Mouse (Mus musculus): ENCODE measurements around the gene Trex1. TPM values are rescaled to one million over a fixed set of nuclear protein-coding genes. Genes with fewer than 3 reads are reported as not detected.

Gene Trex1
- polyA plus RNA-seq, 1 experiment from 2014 or later, result 9.3 TPM

GRCm38 (mm10) chr9:109056081-109056690 is 3.3 kb downstream of the Trex1 start:
- H3K27me3 ChIP-seq, result no peaks in the 10 kb centered on the region
- no peak for ATAC-seq
- 94% methylated on average over 17 of the region's 17 CpGs for WGBS
- H3K9me3 ChIP-seq (replicated peaks), result no peaks in the 10 kb centered on the region
- peaks cover 43% of the 10 kb centered on the region for H3K36me3 ChIP-seq (ENCODE audit: poor library complexity, severe bottlenecking)
- H3K4me2 ChIP-seq, result no peak overlapping the region
- no peak overlapping the region for H3K27ac ChIP-seq
- peaks cover 25% of the 10 kb centered on the region for H3K4me1 ChIP-seq
- H3K9ac ChIP-seq, result no peak overlapping the region
- H3K4me3 ChIP-seq, result no peak overlapping the region

- Histone ChIP-seq H3K4me3 (peak overlapping the region; percentile 32), H3K4me2 (peak overlapping the region; percentile 55), H3K9me3 (replicated peaks) (no peaks in the 10 kb centered on the region), H3K4me1 (peaks cover 25% of the 10 kb centered on the region), H3K9ac (peak overlapping the region; percentile 35), H3K27ac (peak overlapping the region; percentile 20; the same call in 1 of the 2 replicates), H3K36me3 (ENCODE audit: poor library complexity, severe bottlenecking) (peaks cover 36% of the 10 kb centered on the region), H3K27me3 (no peaks in the 10 kb centered on the region)
- ATAC-seq, result no peak
- 92% methylated on average over 12 of the region's 12 CpGs for WGBS
These were observed 4.1 kb downstream of the Trex1 start for GRCm38 (mm10) chr9:109055271-109056030.

GRCm38 (mm10) chr9:109054712-109055111 is 4.8 kb downstream of the Trex1 start:
- Histone ChIP-seq H3K4me2 (peak overlapping the region; percentile 55), H3K36me3 (ENCODE audit: poor library complexity, severe bottlenecking) (peaks cover 29% of the 10 kb centered on the region), H3K4me3 (peak overlapping the region; percentile 32), H3K9me3 (replicated peaks) (no peaks in the 10 kb centered on the region), H3K27ac (peak overlapping the region; percentile 20), H3K9ac (peak overlapping the region; percentile 35), H3K4me1 (peaks cover 25% of the 10 kb centered on the region), H3K27me3 (no peaks in the 10 kb centered on the region)
- peak; percentile 75 for ATAC-seq
- 6% methylated on average over 6 of the region's 7 CpGs for WGBS

- Histone ChIP-seq H3K27ac (no peak overlapping the region), H3K9me3 (replicated peaks) (no peaks in the 10 kb centered on the region), H3K27me3 (no peaks in the 10 kb centered on the region), H3K4me1 (peaks cover 18% of the 10 kb centered on the region), H3K4me3 (no peak overlapping the region), H3K36me3 (ENCODE audit: poor library complexity, severe bottlenecking) (peaks cover 27% of the 10 kb centered on the region), H3K9ac (no peak overlapping the region), H3K4me2 (no peak overlapping the region)
- 82% methylated on average over 6 of the region's 6 CpGs for WGBS
- ATAC-seq, result no peak
These were observed 5.7 kb downstream of the Trex1 start for GRCm38 (mm10) chr9:109053851-109054250.

GRCm38 (mm10) chr9:109053366-109053765 is 6.2 kb downstream of the Trex1 start:
- Histone ChIP-seq H3K27ac (no peak overlapping the region), H3K4me2 (no peak overlapping the region), H3K27me3 (no peaks in the 10 kb centered on the region), H3K9ac (no peak overlapping the region), H3K36me3 (ENCODE audit: poor library complexity, severe bottlenecking) (peaks cover 23% of the 10 kb centered on the region), H3K9me3 (replicated peaks) (no peaks in the 10 kb centered on the region), H3K4me1 (peaks cover 14% of the 10 kb centered on the region), H3K4me3 (no peak overlapping the region)
- WGBS, result 86% methylated on average over 3 of the region's 3 CpGs
- no peak for ATAC-seq

GRCm38 (mm10) chr9:109052490-109053260 is 6.9 kb downstream of the Trex1 start:
- no peak overlapping the region for H3K4me2 ChIP-seq
- WGBS, result 90% methylated on average over 9 of the region's 9 CpGs
- H3K9ac ChIP-seq, result no peak overlapping the region
- ATAC-seq, result no peak
- H3K4me3 ChIP-seq, result no peak overlapping the region
- no peak overlapping the region for H3K27ac ChIP-seq
- peaks cover 14% of the 10 kb centered on the region for H3K4me1 ChIP-seq
- no peaks in the 10 kb centered on the region for H3K27me3 ChIP-seq
- H3K36me3 ChIP-seq (ENCODE audit: poor library complexity, severe bottlenecking), result peaks cover 16% of the 10 kb centered on the region
- no peaks in the 10 kb centered on the region for H3K9me3 ChIP-seq (replicated peaks)

- WGBS, result 91% methylated on average over 10 of the region's 10 CpGs
- no peak for ATAC-seq
- no peak overlapping the region for H3K27ac ChIP-seq
- no peak overlapping the region for H3K9ac ChIP-seq
- no peaks in the 10 kb centered on the region for H3K9me3 ChIP-seq (replicated peaks)
- no peak overlapping the region for H3K4me3 ChIP-seq
- no peak overlapping the region for H3K4me2 ChIP-seq
- H3K4me1 ChIP-seq, result peaks cover 14% of the 10 kb centered on the region
- H3K36me3 ChIP-seq (ENCODE audit: poor library complexity, severe bottlenecking), result peaks cover 8% of the 10 kb centered on the region
- H3K27me3 ChIP-seq, result no peaks in the 10 kb centered on the region
These were observed 7.7 kb downstream of the Trex1 start for GRCm38 (mm10) chr9:109051651-109052489.

GRCm38 (mm10) chr9:109051011-109051501 is 8.5 kb downstream of the Trex1 start:
- no peak for ATAC-seq
- no peaks in the 10 kb centered on the region for H3K9me3 ChIP-seq (replicated peaks)
- no peaks in the 10 kb centered on the region for H3K27me3 ChIP-seq
- WGBS, result 90% methylated on average over 13 of the region's 13 CpGs
- no peaks in the 10 kb centered on the region for H3K36me3 ChIP-seq (ENCODE audit: poor library complexity, severe bottlenecking)
- H3K4me1 ChIP-seq, result peaks cover 14% of the 10 kb centered on the region
- no peak overlapping the region for H3K27ac ChIP-seq
- no peak overlapping the region for H3K4me2 ChIP-seq
- no peak overlapping the region for H3K4me3 ChIP-seq
- H3K9ac ChIP-seq, result no peak overlapping the region

- H3K36me3 ChIP-seq (ENCODE audit: poor library complexity, severe bottlenecking), result no peaks in the 10 kb centered on the region
- no peak overlapping the region for H3K4me2 ChIP-seq
- no peak overlapping the region for H3K9ac ChIP-seq
- no peak overlapping the region for H3K27ac ChIP-seq
- no peaks in the 10 kb centered on the region for H3K27me3 ChIP-seq
- H3K4me3 ChIP-seq, result no peak overlapping the region
- no peaks in the 10 kb centered on the region for H3K9me3 ChIP-seq (replicated peaks)
- 92% methylated on average over 3 of the region's 3 CpGs for WGBS
- H3K4me1 ChIP-seq, result peaks cover 13% of the 10 kb centered on the region
- no peak for ATAC-seq
These were observed 8.9 kb downstream of the Trex1 start for GRCm38 (mm10) chr9:109050674-109050997.

GRCm38 (mm10) chr9:109049996-109050673 is 9.4 kb downstream of the Trex1 start:
- ATAC-seq, result no peak
- H3K9me3 ChIP-seq (replicated peaks), result no peaks in the 10 kb centered on the region
- no peaks in the 10 kb centered on the region for H3K27me3 ChIP-seq
- H3K4me1 ChIP-seq, result peaks cover 8% of the 10 kb centered on the region
- 85% methylated on average over 9 of the region's 9 CpGs for WGBS
- H3K9ac ChIP-seq, result no peak overlapping the region
- H3K4me2 ChIP-seq, result no peak overlapping the region
- H3K27ac ChIP-seq, result no peak overlapping the region
- H3K36me3 ChIP-seq (ENCODE audit: poor library complexity, severe bottlenecking), result no peaks in the 10 kb centered on the region
- H3K4me3 ChIP-seq, result no peak overlapping the region

- H3K4me2 ChIP-seq, result no peak overlapping the region
- H3K9me3 ChIP-seq (replicated peaks), result no peaks in the 10 kb centered on the region
- no peak overlapping the region for H3K27ac ChIP-seq
- no peak for ATAC-seq
- H3K9ac ChIP-seq, result no peak overlapping the region
- H3K4me3 ChIP-seq, result no peak overlapping the region
- H3K27me3 ChIP-seq, result no peaks in the 10 kb centered on the region
- 81% methylated on average over 7 of the region's 7 CpGs for WGBS
- no peaks in the 10 kb centered on the region for H3K4me1 ChIP-seq
- H3K36me3 ChIP-seq (ENCODE audit: poor library complexity, severe bottlenecking), result no peaks in the 10 kb centered on the region
These were observed 10.2 kb downstream of the Trex1 start for GRCm38 (mm10) chr9:109049316-109049715.
